Mouse (Mus musculus) right cerebral cortex, postnatal 36 days (tissue): ENCODE results near the gene Zc3h12a.

Experiments
- DNase-seq, 2 experiments: peaks; one replicate each; pipeline ENCODE4 v3.0.0; 2022; ENCODE audit warnings: low spot score in 2 of 2, mixed read lengths in 1 of 2

The Zc3h12a gene

DNA sequence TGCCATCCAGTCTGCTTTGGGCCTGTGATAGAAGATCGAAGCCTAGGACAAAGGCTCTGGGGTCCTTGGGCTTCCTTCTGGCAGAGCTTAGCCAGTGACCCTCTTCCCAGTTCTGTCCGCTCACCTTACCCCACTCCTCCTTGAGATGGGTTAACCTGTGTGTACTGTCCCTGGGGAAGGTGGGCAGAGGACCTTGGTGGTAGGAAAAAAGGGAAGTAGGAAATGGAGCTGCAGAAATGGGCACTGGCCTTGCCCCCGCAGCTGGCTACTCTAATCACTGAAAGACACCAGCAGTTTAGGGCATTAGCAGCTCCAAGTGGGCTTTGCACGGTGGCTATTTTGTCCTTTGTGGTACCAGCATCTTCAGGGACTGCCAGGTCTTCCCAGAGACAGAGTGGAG, 12.6 kb downstream of the Zc3h12a start:
- no peak for DNase-seq

DNA sequence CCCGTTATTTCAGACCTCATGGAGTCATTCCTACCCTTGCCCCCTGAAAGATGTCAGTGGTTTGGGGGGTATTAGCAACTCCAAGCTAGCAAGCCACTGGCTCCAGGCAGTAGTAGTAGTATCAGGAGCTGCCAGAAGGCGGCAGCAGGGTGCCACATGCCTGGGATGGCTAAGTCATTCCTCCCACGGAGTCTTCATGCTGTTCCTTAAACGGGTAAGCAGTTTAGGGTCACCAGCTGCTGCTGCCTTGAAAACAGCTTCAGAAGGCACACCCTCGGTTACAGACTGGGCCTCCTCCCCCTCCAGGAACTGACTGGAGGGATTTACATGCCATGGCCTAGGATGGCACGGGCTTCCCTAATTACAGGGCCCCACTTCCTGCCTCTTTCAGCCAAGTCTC, 13.0 kb downstream of the Zc3h12a start:
- peak; percentile 84 to 86 for DNase-seq

DNA sequence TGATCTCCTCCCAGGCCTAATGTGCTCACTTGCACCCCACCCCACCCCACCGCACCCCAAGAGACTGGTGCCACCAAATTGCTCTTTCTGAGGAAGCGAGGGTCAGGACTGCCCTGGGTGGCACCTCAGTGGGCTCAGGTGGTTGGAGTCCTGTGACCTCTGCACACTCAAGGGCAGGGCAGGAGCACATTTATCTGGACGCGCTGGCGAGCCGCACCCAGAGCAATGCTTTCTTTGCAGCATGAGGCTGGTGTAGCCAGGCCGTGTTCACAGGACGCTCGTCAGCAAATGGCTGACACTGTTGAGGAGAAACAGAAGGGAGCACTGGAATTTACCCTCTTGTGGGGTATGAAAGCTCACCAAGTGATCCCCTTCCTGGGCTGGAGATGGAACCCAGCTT, 22.3 kb downstream of the Zc3h12a start:
- no peak for DNase-seq

DNA sequence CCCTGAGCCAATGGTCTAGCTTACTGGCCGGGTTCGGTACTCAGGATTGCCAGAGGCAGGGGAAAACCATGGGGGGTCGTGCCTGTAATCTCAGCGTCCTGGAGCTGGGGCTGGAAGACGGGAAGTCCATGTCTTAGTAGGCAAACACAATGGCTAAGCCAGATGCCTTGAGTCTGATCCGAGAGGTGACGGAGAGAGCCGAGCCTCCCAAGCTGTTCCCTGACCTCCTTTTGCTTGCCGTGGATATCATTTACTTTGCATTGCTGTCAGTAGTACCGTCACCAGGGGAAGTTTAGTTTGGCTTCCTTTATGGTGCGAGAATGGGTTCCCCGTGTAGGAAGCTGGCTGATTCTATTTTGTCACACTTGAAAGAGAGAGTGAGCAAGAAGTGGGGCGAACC, 26.3 kb downstream of the Zc3h12a start:
- no peak for DNase-seq

DNA sequence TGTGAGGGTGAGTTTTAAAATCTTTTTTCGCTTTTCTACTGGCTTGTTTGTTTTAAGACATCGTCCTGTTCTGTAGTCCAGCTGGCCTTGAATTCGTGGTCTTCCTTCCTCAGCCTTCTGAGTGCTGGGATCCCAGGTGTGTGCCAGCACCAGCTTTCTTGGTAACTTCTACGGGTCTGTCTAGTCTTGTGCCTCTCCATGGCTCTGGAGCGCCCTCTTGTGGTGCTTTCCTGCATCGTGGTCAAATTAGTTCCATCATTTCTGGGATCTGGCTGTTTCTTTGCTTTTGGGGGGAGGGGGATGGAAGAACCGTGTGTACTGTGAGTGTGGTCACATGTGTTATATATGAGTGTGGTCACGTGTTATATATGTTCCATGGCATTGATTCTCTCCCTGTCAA, 28.2 kb downstream of the Zc3h12a start:
- peak; percentile 46 to 58 for DNase-seq

DNA sequence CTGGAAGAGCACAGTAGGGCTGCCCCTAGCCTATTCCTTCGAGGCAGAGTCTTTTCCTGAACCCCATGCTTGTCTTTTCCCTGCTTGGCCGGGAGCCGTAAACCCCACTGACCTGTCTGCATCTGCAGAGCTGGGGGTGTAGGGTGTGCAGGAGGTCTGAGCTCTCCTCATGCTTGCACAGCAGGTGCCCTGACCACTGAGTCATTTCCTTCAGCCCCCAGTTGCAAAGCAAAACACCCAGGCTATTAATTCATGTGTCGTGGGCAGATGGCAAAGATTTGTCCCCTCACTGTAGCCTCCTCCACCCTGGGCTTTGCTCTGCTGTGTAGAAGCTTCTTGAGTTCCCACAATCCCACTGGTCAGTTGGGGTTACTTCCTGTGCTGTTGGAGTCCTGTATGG, 30.2 kb downstream of the Zc3h12a start:
- no peak for DNase-seq

DNA sequence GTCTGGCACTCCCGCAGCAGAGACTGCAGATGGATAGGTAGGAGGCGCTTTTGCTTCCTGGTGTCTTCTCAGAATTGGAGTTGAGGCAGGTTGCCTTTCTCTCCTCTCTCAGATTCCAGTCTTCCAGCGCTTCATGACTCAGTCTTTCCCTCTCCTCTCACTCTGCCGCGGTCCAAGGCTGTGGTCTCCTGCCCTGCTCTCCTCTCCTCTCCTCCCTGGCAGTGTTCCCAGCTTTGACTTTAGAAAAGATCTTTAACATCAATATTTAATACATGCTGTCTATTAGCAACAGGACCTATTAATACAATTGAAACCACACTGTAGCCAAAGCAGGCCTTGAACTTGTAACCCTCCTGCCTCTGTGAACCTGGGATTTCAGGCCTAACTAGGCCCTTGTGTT, 31.6 kb downstream of the Zc3h12a start:
- no peak for DNase-seq

DNA sequence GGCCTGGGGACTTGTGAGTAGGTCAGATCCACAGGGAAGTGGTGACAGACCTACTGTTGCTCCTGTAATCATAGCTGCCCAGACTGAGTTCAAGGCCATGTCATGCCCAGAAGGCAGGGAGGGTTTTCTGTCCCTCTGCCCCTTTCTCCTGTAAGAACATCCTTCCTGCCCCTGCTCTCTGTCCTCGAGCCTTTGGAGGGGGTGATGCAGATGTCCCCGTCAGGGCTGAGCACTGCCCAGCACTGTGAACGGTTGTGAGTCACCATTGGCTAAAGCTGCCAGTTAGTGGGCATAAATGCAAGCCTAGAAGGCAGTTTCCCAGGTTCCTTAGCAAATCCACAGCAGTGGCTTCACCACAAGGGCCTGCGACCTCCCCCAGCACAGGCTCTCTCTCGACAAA, 34.6 kb downstream of the Zc3h12a start:
- DNase-seq = no peak

DNA sequence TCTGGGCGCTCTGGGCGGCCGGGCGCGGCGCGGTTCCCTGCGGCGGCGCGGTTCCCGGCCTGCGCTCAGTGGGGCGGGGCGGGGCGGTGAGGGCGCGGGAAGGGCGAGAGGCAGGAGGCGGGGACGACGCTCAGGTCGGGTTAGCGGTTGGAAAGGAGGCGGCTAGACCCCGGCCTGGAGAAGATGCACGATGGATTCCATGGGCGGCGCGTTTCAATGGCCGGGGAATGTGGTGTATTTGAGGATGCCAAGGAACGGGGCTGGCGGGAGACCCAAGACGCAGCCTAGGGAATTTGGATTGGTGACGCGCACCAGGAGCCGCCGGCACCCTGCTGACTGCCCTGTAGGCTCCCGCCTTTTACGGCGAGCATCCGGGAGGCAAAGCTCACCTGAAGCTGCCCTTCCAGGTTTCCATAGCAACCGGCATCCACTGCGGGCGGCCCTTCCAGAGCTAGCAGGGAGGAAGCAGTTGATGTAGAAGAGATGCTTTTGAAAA, 42.2 kb downstream of the Zc3h12a start:
- DNase-seq = peak; percentile 69 to 74

DNA sequence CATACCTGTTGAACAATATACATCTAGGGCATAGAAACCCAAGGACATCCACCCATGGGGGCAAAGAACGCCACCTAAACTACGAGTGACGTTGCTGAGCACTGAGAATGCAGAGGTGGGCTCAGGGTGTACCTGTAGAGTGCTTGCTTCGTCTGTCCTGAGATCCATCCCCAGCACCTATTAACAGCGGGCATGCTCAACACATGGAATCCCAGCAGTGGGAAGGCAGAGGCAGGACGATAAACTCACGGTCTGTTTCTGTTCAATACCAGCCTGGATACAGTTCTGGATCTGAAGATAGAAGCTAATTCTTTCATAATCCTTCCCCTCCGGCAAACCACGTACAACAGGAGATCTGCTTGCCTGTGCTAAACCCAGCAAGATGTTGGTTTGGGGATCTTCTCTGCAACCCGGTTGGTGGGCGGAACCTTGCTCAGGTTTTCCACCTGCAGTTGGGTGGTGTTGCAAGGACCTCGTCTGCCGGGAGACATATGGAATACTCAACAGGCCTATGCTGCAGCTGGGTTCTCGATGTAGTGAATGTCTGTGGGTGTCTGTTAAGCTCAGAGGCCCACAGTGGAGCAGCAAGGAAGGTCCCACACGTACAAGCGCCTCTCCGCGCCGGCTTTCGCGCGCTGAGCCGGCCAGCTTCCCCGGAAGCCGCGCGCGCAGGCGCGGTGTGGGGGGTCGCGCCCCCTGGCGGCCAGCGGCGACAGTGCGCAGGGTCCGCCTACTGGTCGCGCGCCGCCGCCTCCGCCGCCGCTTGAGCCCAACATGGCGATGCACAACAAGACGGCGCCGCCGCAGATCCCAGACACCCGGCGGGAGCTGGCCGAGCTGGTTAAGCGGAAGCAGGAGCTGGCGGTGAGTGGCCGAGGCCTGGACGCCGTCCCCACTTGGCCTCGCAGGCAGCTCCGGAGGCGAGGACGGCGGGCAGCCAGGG, 43.0 kb downstream of the Zc3h12a start, which contains the start of gene Meaf6:
TSS of gene Meaf6 (plus strand) at position 732 of the 943 bp plus-strand sequence.
- DNase-seq = peak; percentile 84 to 86

DNA sequence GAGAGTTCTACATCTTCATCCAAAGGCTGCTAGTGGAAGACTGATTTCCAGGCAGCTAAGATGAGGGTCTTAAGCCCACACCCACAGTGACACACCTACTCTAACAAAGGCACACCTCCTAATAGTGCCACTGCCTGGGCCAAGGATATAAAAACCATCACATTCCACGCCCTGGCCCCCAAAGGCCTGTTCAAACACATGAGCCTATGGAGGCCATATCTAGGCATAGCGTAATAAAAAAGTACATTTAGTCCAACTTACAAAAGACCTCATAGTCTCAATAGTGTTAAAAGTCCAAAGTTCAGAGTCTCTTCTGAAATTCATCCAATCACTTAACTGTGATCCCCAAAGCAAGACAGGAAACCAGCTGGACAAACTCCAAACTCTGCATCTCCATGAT, 48.9 kb downstream of the Zc3h12a start:
- no peak for DNase-seq

DNA sequence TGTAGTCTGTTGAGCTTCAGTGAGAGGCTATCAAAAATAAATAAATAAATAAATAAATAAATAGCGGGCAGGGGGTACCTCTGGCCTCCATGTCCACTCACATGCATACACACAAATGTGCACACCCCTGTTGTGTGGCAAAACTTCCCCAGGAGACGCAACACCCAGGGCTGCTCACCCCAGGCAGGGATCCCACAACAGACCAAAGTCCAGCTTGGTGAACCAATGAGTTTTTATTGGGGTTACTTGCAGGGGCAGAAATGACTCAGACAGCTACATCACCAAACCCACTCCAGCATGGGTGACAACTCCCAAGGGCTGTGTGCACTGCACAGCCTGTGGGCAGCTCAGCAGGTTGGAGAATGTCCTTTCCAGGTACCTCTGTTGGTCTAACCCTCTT, 49.9 kb downstream of the Zc3h12a start:
- no peak for DNase-seq
